Mouse (Mus musculus) natural killer cell, adult 2 months (primary cell): ENCODE measurements around the gene Lbp.

Experiments
- DNase-seq, 2 experiments: peaks; one replicate each; pipeline ENCODE4 v3.0.0; 2022; ENCODE audit warnings: low spot score in 2 of 2

The Lbp gene

GRCm38 (mm10) chr2:158361678-158362320 is 55.5 kb downstream of the Lbp start:
- DNase-seq: peak in 1 of 2 experiments; percentile 8

GRCm38 (mm10) chr2:158364175-158364574 is 57.9 kb downstream of the Lbp start:
- DNase-seq: no peak

GRCm38 (mm10) chr2:158365099-158365850 is 59.0 kb downstream of the Lbp start:
- DNase-seq: no peak

- DNase-seq: no peak
Observed at GRCm38 (mm10) chr2:158367654-158368053, 61.4 kb downstream of the Lbp start.

GRCm38 (mm10) chr2:158368313-158368712 is 62.0 kb downstream of the Lbp start:
- no peak for DNase-seq

GRCm38 (mm10) chr2:158369474-158370172 is 63.3 kb downstream of the Lbp start:
- DNase-seq: no peak

- no peak for DNase-seq
Observed at GRCm38 (mm10) chr2:158370173-158370550, 63.9 kb downstream of the Lbp start.

GRCm38 (mm10) chr2:158373061-158373460 is 66.8 kb downstream of the Lbp start:
- DNase-seq: no peak

GRCm38 (mm10) chr2:158373516-158373915 is 67.2 kb downstream of the Lbp start:
- DNase-seq: no peak

- no peak for DNase-seq
Observed at GRCm38 (mm10) chr2:158375443-158376122, 69.3 kb downstream of the Lbp start, which contains the start of gene Snhg11. TSS of gene Snhg11 (plus strand) at chr2:158375638.

GRCm38 (mm10) chr2:158376123-158376687 is 69.9 kb downstream of the Lbp start:
- DNase-seq: no peak

- no peak for DNase-seq
Observed at GRCm38 (mm10) chr2:158376798-158377197, 70.5 kb downstream of the Lbp start.

- no peak for DNase-seq
Observed at GRCm38 (mm10) chr2:158377811-158378210, 71.5 kb downstream of the Lbp start.

- DNase-seq: peak; percentile 49 to 63
Observed at GRCm38 (mm10) chr2:158379354-158380078, 73.2 kb downstream of the Lbp start.
